Mouse (Mus musculus) forebrain, embryonic 16.5 days (tissue): ENCODE data around the gene Ankrd1. TPM values are rescaled to one million over a fixed set of nuclear protein-coding genes. Genes with fewer than 3 reads are reported as not detected.

Source experiments
- ATAC-seq: fragments of 200-750 bp; cut with Nextera tagmentation; 2 replicates; pipeline ENCODE4 v1.8.0; 2017; ENCODE audit warnings: mild to moderate bottlenecking, moderate library complexity
- H3K27ac ChIP-seq: fragments of 300-500 bp; sonication (generic); 2 replicates; pipeline ENCODE4 v1.5.1; 2014; ENCODE audit warnings: low read length, control low read depth
- H3K27me3 ChIP-seq: fragments of 300-500 bp; sonication (generic); replicated peaks from 2 replicates; pipeline ENCODE4 v1.6.1; 2014; ENCODE audit warnings: low read length; ENCODE audit not compliant: control insufficient read depth, insufficient read depth
- H3K36me3 ChIP-seq: fragments of 300-500 bp; sonication (generic); 2 replicates; pipeline ENCODE4 v1.6.1; 2014; ENCODE audit not compliant: control insufficient read depth, insufficient read depth
- H3K4me1 ChIP-seq: fragments of 300-500 bp; sonication (generic); replicated peaks from 2 replicates; pipeline ENCODE4 v1.6.1; 2014; ENCODE audit warnings: low read length; ENCODE audit not compliant: control insufficient read depth, insufficient read depth
- H3K4me2 ChIP-seq: fragments of 300-500 bp; sonication (generic); 2 replicates; pipeline ENCODE4 v1.6.1; 2014; ENCODE audit warnings: mild to moderate bottlenecking, low read length, control low read depth
- H3K4me3 ChIP-seq: fragments of 300-500 bp; sonication (generic); replicated peaks from 2 replicates; pipeline ENCODE4 v1.5.1; 2014; ENCODE audit warnings: mild to moderate bottlenecking, low read length, control low read depth
- H3K9ac ChIP-seq: fragments of 300-500 bp; sonication (generic); replicated peaks from 2 replicates; pipeline ENCODE4 v1.6.1; 2014; ENCODE audit warnings: low read depth, low read length, control low read depth
- H3K9me3 ChIP-seq: fragments of 300-500 bp; sonication (generic); 2 replicates; pipeline ENCODE4 v1.6.1; 2016; ENCODE audit warnings: low read length; ENCODE audit not compliant: control insufficient read depth
- WGBS: fragments of 180-500 bp; shearing (Covaris S2); extraction: QIAGEN DNeasy Blood & Tissue Kit; methylation state at CpG from one replicate; pipeline ENCODE4 v1.1.7; 2014; 5-methylcytosine and 5-hydroxymethylcytosine counted together
- polyA plus RNA-seq: library from polyadenylated mRNA; unstranded; fragments of >200 nt; fragmentation: Nextera tagmentation; extraction: Ambion mirVana; gene quantifications from 2 replicates; pipeline ENCODE4 v1.2.1, GENCODE M21; 2015

Gene Ankrd1
- not detected in 2 replicates for polyA plus RNA-seq

GRCm38 (mm10) chr19:36119783-36120471, at the start of gene Ankrd1:
Gene Ankrd1, minus strand, starts transcription at chr19:36120099.
- Histone ChIP-seq H3K9ac (no peak within 1 kb of the TSS), H3K36me3 (no peaks in the 10 kb centered on the region), H3K4me2 (no peak within 1 kb of the TSS), H3K4me1 (no peaks in the 10 kb centered on the region), H3K4me3 (no peak within 1 kb of the TSS), H3K27ac (no peak within 1 kb of the TSS), H3K9me3 (no peaks in the 10 kb centered on the region), H3K27me3 (no peaks in the 10 kb centered on the region)
- WGBS: 88% methylated on average over 14 of the region's 14 CpGs
- no peak for ATAC-seq

GRCm38 (mm10) chr19:36169101-36169500, 49.2 kb upstream of the Ankrd1 start:
- Histone ChIP-seq H3K27me3 (no peaks in the 10 kb centered on the region), H3K27ac (no peak overlapping the region), H3K4me1 (no peaks in the 10 kb centered on the region), H3K4me2 (no peak overlapping the region), H3K9ac (no peak overlapping the region), H3K9me3 (no peaks in the 10 kb centered on the region), H3K36me3 (no peaks in the 10 kb centered on the region), H3K4me3 (no peak overlapping the region)
- no peak for ATAC-seq
- WGBS: 80% methylated on average over 2 of the region's 2 CpGs

DNA sequence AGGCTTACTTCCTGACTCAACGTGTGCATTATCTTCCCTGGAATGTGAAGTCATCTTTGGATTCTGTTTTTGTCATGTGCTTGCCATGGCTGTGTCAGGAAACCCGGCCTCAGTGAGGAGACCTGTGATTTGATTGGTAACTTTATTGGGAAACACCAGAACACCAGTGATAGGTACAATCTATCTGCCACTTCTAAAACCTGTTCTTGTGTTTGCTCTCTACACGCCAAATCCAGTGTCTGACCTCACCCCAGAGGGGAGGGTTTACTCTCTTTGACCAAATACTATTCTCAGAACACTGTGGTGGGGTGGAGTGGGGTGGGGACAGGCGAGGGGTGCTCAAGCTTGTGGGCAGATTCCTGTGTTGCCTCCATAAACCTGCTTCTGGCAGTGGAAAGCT, 48.2 kb upstream of the Ankrd1 start:
- no peak overlapping the region for H3K4me2 ChIP-seq
- ATAC-seq: no peak
- H3K9me3 ChIP-seq: no peaks in the 10 kb centered on the region
- WGBS: 77% methylated on average over 4 of the region's 4 CpGs
- H3K36me3 ChIP-seq: no peaks in the 10 kb centered on the region
- no peaks in the 10 kb centered on the region for H3K4me1 ChIP-seq
- H3K27ac ChIP-seq: no peak overlapping the region
- no peak overlapping the region for H3K4me3 ChIP-seq
- H3K9ac ChIP-seq: no peak overlapping the region
- H3K27me3 ChIP-seq: no peaks in the 10 kb centered on the region

DNA sequence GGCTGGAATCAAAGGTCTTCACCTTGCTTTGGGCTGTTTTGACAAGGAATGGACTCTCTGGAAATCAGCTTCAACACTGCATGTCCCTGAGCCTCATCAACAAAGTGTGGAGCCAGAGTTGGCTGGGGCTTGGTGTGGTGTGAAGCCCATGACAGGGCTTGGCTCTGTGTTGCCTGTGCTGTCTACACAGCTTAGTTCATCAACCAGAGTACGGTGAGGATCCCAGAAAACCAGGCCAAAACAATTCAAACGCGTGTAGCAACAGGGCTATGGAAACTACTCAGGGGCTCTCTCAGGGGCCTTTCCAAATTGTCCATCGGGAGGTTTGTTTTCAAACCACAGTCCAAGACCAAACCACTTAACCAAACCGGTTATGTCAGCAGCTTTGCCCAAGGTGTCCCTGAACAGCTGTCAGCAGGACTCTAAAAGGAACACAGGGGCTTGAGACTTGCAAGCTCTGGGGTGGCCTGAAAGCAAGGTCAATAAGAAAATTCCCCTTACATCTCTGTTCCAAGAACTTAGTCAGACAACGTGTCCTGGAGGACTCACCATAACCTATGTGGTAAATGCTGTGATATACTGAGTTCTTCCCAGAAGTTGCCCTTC, 47.5 kb upstream of the Ankrd1 start:
- Histone ChIP-seq H3K4me2 (no peak overlapping the region), H3K36me3 (no peaks in the 10 kb centered on the region), H3K27me3 (no peaks in the 10 kb centered on the region), H3K4me3 (no peak overlapping the region), H3K4me1 (no peaks in the 10 kb centered on the region), H3K9me3 (no peaks in the 10 kb centered on the region), H3K9ac (no peak overlapping the region), H3K27ac (no peak overlapping the region)
- 90% methylated on average over 6 of the region's 6 CpGs for WGBS
- no peak for ATAC-seq

DNA sequence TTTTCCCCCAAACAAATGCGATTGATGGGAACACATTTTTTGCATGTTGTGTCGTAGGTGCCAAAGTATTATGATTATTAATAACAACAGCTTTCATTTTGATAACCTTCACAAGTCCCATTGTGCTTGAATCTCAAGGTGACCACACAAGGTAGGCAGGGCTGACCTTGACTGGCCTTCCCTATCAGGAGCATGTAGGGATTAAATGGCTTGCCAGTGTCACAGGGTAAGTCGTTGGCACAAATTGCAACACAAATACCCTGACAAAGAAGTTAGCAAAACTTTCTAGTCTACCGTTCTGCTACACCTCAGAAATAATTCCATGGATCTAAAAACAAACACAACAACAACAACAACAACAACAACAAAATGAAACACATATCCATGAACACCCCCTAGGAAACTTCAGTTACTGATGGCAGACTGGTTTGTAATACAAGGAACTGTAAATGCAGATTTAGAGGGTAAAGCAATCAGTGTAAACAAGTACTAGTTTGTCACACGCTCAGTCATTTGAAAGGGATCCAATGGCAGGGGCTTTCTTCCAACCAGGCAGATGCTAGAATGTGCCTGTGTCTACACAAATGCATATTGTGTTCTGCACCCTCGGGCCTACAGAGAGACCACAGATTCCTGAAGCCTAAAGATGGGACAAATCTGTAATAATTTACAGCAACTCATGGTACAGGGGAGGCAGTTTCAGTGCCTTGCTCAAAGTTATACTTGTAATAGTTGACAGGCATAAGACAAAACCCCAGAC, 46.7 kb upstream of the Ankrd1 start:
- H3K4me1 ChIP-seq: no peaks in the 10 kb centered on the region
- WGBS: 80% methylated on average over 6 of the region's 6 CpGs

GRCm38 (mm10) chr19:36165351-36165750, 45.5 kb upstream of the Ankrd1 start:
- Histone ChIP-seq H3K27me3 (no peaks in the 10 kb centered on the region), H3K4me3 (no peak overlapping the region), H3K9me3 (no peaks in the 10 kb centered on the region), H3K36me3 (no peaks in the 10 kb centered on the region), H3K4me1 (no peaks in the 10 kb centered on the region), H3K9ac (no peak overlapping the region), H3K27ac (no peak overlapping the region), H3K4me2 (no peak overlapping the region)
- 81% methylated on average over 4 of the region's 4 CpGs for WGBS
- ATAC-seq: no peak

More for the DNA sequence above, 46.7 kb upstream of the Ankrd1 start:
- ATAC-seq: no peak
- Histone ChIP-seq H3K9me3 (no peaks in the 10 kb centered on the region), H3K4me2 (no peak overlapping the region), H3K27me3 (no peaks in the 10 kb centered on the region), H3K9ac (no peak overlapping the region), H3K4me3 (no peak overlapping the region), H3K27ac (no peak overlapping the region), H3K36me3 (no peaks in the 10 kb centered on the region)

DNA sequence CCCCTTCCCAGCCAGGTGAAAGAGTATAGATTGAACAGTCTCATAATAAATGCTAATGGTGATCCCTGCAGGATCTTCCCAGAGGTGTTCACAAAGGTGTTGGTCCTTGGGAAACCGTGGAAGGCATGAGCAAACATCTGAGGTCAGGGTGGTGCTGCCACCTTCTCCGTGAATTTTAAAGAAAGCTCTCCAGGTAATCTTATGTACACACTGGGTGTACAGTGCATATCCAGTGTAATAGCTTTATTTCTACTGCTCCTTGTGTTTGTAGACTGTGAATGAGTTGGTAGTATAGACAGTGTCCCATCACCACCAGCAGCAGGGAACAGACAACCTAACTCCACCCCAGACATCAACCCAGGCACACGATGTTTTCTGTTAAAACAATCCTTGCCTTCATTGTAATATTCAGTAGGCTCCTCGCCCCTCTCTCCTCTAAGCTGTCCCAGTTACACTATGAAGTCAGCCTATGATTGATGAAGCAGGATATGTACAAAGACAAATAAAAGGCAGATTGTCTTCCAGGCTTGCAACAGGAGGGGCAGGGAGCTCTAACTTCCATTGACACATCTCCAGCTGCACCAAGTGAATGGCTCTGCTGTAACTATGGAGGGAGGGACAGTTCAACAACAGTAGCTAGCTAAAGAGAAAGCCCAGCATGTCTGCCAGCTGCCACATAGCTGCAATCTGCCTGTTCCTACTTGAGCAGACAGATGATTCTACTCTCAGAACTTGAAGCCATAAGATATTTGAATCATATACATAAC, 30.5 kb upstream of the Ankrd1 start:
- H3K9me3 ChIP-seq: no peaks in the 10 kb centered on the region
- H3K9ac ChIP-seq: no peak overlapping the region
- no peak overlapping the region for H3K4me3 ChIP-seq
- H3K27me3 ChIP-seq: no peaks in the 10 kb centered on the region
- no peaks in the 10 kb centered on the region for H3K4me1 ChIP-seq
- 74% methylated on average over 4 of the region's 4 CpGs for WGBS
- H3K27ac ChIP-seq: no peak overlapping the region
- no peak overlapping the region for H3K4me2 ChIP-seq
- ATAC-seq: peak; percentile 62; the same call in 1 of the 2 replicates
- no peaks in the 10 kb centered on the region for H3K36me3 ChIP-seq

GRCm38 (mm10) chr19:36148578-36148977, 28.7 kb upstream of the Ankrd1 start:
- Histone ChIP-seq H3K4me1 (no peaks in the 10 kb centered on the region), H3K9me3 (no peaks in the 10 kb centered on the region), H3K4me2 (no peak overlapping the region), H3K9ac (no peak overlapping the region), H3K27me3 (no peaks in the 10 kb centered on the region), H3K27ac (no peak overlapping the region), H3K36me3 (no peaks in the 10 kb centered on the region), H3K4me3 (no peak overlapping the region)
- 82% methylated on average over 6 of the region's 6 CpGs for WGBS
- no peak for ATAC-seq

- WGBS: 94% methylated on average over 2 of the region's 2 CpGs
Measured at GRCm38 (mm10) chr19:36143571-36143970, 23.7 kb upstream of the Ankrd1 start.

More at GRCm38 (mm10) chr19:36143571-36143970, 23.7 kb upstream of the Ankrd1 start:
- no peak overlapping the region for H3K9ac ChIP-seq
- no peak overlapping the region for H3K27ac ChIP-seq
- H3K36me3 ChIP-seq: no peaks in the 10 kb centered on the region
- H3K9me3 ChIP-seq: no peaks in the 10 kb centered on the region
- no peak for ATAC-seq
- no peak overlapping the region for H3K4me3 ChIP-seq
- no peaks in the 10 kb centered on the region for H3K4me1 ChIP-seq
- no peaks in the 10 kb centered on the region for H3K27me3 ChIP-seq
- no peak overlapping the region for H3K4me2 ChIP-seq
